Mouse (Mus musculus): Measurements from ENCODE around the gene Krtap6-2.

- no peak for TF ChIP-seq CTCF (conservative IDR thresholded peaks at IDR 0.05; ENCODE audit: low read length)
- TF ChIP-seq NANOG (IDR thresholded peaks at IDR 0.05; ENCODE audit: borderline replicate concordance, low read length) = no peak
- TF ChIP-seq POU5F1 (IDR thresholded peaks at IDR 0.05; ENCODE audit: borderline replicate concordance, low read length) = no peak
Measured at GRCm38 (mm10) chr16:89410345-89411068, 9.4 kb downstream of the Krtap6-2 start.
